Mouse (Mus musculus): ENCODE measurements around the gene Mpc1. TPM values are rescaled to one million over a fixed set of nuclear protein-coding genes. Genes with fewer than 3 reads are reported as not detected.

Mpc1 gene
- polyA plus RNA-seq, 1 experiment from 2014 or later = 297 TPM

DNA sequence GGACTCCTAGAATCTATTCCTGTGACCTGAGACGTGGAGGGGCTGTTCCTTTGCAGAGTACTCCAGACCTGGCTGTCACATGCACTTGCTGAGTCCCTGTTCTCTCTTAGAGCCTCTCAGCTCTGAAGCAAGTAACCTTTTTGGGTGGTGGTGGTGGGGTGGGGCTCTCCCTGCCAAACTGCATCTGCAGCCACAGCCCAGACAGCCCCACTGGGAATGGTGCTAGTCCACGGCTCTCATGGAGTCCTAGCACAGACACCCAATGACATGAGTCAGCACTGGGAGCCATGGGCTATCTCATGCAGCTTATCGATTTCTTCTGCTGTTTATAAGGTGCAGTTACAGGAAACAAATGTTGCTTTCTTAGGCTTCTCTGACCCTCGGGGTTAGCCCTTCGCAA, 15.0 kb downstream of the Mpc1 start:
- Histone ChIP-seq H3K4me1 (replicated peaks; ENCODE audit: control insufficient read depth, insufficient read depth, low read length) (no peaks in the 10 kb centered on the region), H3K9me3 (ENCODE audit: control insufficient read depth) (no peaks in the 10 kb centered on the region), H3K9ac (ENCODE audit: low read depth, low read length) (no peak overlapping the region), H3K27ac (ENCODE audit: low read depth, low read length) (no peak overlapping the region), H3K27me3 (replicated peaks; ENCODE audit: control insufficient read depth, insufficient read depth, low read length) (no peaks in the 10 kb centered on the region), H3K4me2 (replicated peaks; ENCODE audit: low read depth) (no peak overlapping the region), H3K4me3 (ENCODE audit: low read depth, low read length) (no peak overlapping the region), H3K36me3 (ENCODE audit: control insufficient read depth, insufficient read depth) (peaks cover 16% of the 10 kb centered on the region; the same call in 1 of the 2 replicates)
- no peak for TF ChIP-seq CTCF (IDR thresholded peaks at IDR 0.05; ENCODE audit: low read depth)
- no peak for ATAC-seq
- 80% methylated on average over 5 of the region's 5 CpGs for WGBS

DNA sequence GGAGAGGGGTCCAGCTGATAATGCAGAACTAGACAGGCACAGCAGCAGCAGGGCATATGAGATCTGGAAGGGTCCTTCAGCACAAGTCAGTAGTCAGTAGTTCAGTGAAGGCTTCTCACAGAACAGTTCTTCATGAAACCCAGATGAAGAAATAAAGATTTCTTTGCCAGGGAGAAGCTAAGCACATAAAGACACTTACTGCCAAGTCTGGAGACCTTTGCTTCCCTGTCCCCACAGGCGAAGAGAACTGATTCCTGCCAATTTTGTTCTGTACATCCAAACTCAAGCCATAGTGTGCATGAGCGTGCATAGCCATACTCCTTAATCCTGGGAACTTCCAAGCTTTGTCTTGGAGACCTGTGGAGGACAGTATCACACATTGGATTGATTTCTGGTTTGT, 15.6 kb downstream of the Mpc1 start:
- no peaks in the 10 kb centered on the region for H3K9me3 ChIP-seq (ENCODE audit: control insufficient read depth)
- no peaks in the 10 kb centered on the region for H3K27me3 ChIP-seq (replicated peaks; ENCODE audit: control insufficient read depth, insufficient read depth, low read length)
- WGBS = 89% methylated on average over 2 of the region's 2 CpGs

DNA sequence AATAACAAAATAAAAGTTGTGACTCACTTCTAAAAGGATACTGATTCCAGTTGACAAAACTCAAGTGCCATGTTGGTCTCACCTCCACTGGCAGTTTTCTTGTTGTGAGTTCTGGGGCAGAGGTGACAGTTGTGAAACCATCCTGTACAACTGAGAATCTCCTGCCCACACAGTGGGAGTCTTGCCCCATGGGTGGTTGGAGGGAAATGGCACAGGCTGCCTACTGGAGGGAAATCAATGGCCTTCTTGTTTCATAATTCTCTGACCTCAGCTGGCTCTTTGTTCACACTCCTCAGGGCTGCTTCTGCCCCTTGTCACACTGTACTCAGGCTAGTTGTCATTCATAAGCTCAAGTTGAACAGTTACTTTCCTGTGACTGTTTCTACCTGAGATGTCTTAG, 16.8 kb downstream of the Mpc1 start:
- Histone ChIP-seq H3K36me3 (ENCODE audit: control insufficient read depth, insufficient read depth) (peaks cover 11% of the 10 kb centered on the region; the same call in 1 of the 2 replicates), H3K4me3 (ENCODE audit: low read depth, low read length) (no peak overlapping the region), H3K4me2 (replicated peaks; ENCODE audit: low read depth) (no peak overlapping the region), H3K27me3 (replicated peaks; ENCODE audit: control insufficient read depth, insufficient read depth, low read length) (no peaks in the 10 kb centered on the region), H3K4me1 (replicated peaks; ENCODE audit: control insufficient read depth, insufficient read depth, low read length) (no peaks in the 10 kb centered on the region), H3K9me3 (ENCODE audit: control insufficient read depth) (no peaks in the 10 kb centered on the region), H3K27ac (ENCODE audit: low read depth, low read length) (no peak overlapping the region), H3K9ac (ENCODE audit: low read depth, low read length) (no peak overlapping the region)
- no peak for ATAC-seq
- no peak for TF ChIP-seq CTCF (IDR thresholded peaks at IDR 0.05; ENCODE audit: low read depth)

More for the DNA sequence above, 15.6 kb downstream of the Mpc1 start:
- H3K4me1 ChIP-seq (replicated peaks; ENCODE audit: control insufficient read depth, insufficient read depth, low read length) = no peaks in the 10 kb centered on the region
- no peak overlapping the region for H3K9ac ChIP-seq (ENCODE audit: low read depth, low read length)
- no peak overlapping the region for H3K4me2 ChIP-seq (replicated peaks; ENCODE audit: low read depth)
- H3K4me3 ChIP-seq (ENCODE audit: low read depth, low read length) = no peak overlapping the region
- ATAC-seq = no peak
- H3K36me3 ChIP-seq (ENCODE audit: control insufficient read depth, insufficient read depth) = peaks cover 16% of the 10 kb centered on the region; the same call in 1 of the 2 replicates
- TF ChIP-seq CTCF (IDR thresholded peaks at IDR 0.05; ENCODE audit: low read depth) = no peak
- no peak overlapping the region for H3K27ac ChIP-seq (ENCODE audit: low read depth, low read length)

GRCm38 (mm10) chr17:8301515-8301914, 18.8 kb downstream of the Mpc1 start:
- Histone ChIP-seq H3K4me2 (replicated peaks; ENCODE audit: low read depth) (no peak overlapping the region), H3K4me3 (ENCODE audit: low read depth, low read length) (no peak overlapping the region), H3K4me1 (replicated peaks; ENCODE audit: control insufficient read depth, insufficient read depth, low read length) (no peaks in the 10 kb centered on the region), H3K9ac (ENCODE audit: low read depth, low read length) (no peak overlapping the region), H3K9me3 (ENCODE audit: control insufficient read depth) (no peaks in the 10 kb centered on the region), H3K27me3 (replicated peaks; ENCODE audit: control insufficient read depth, insufficient read depth, low read length) (no peaks in the 10 kb centered on the region), H3K27ac (ENCODE audit: low read depth, low read length) (no peak overlapping the region), H3K36me3 (ENCODE audit: control insufficient read depth, insufficient read depth) (peaks cover 9% of the 10 kb centered on the region; the same call in 1 of the 2 replicates)
- 81% methylated on average over 4 of the region's 4 CpGs for WGBS
- no peak for ATAC-seq
- TF ChIP-seq CTCF (IDR thresholded peaks at IDR 0.05; ENCODE audit: low read depth) = peak; percentile 25; the same call in 1 of the 2 replicates

GRCm38 (mm10) chr17:8302772-8303438, 20.2 kb downstream of the Mpc1 start:
- ATAC-seq = no peak
- H3K4me3 ChIP-seq (ENCODE audit: low read depth, low read length) = no peak overlapping the region
- no peak overlapping the region for H3K9ac ChIP-seq (ENCODE audit: low read depth, low read length)
- H3K4me1 ChIP-seq (replicated peaks; ENCODE audit: control insufficient read depth, insufficient read depth, low read length) = no peaks in the 10 kb centered on the region
- peaks cover 6% of the 10 kb centered on the region; the same call in 1 of the 2 replicates for H3K36me3 ChIP-seq (ENCODE audit: control insufficient read depth, insufficient read depth)
- 65% methylated on average over 7 of the region's 7 CpGs for WGBS
- no peak overlapping the region for H3K4me2 ChIP-seq (replicated peaks; ENCODE audit: low read depth)
- no peak for TF ChIP-seq CTCF (IDR thresholded peaks at IDR 0.05; ENCODE audit: low read depth)
- no peaks in the 10 kb centered on the region for H3K27me3 ChIP-seq (replicated peaks; ENCODE audit: control insufficient read depth, insufficient read depth, low read length)
- no peak overlapping the region for H3K27ac ChIP-seq (ENCODE audit: low read depth, low read length)
- no peaks in the 10 kb centered on the region for H3K9me3 ChIP-seq (ENCODE audit: control insufficient read depth)

- Histone ChIP-seq H3K27ac (ENCODE audit: low read depth, low read length) (no peak overlapping the region), H3K4me3 (ENCODE audit: low read depth, low read length) (no peak overlapping the region), H3K36me3 (ENCODE audit: control insufficient read depth, insufficient read depth) (no peaks in the 10 kb centered on the region), H3K27me3 (replicated peaks; ENCODE audit: control insufficient read depth, insufficient read depth, low read length) (no peaks in the 10 kb centered on the region), H3K9ac (ENCODE audit: low read depth, low read length) (no peak overlapping the region), H3K4me2 (replicated peaks; ENCODE audit: low read depth) (no peak overlapping the region), H3K9me3 (ENCODE audit: control insufficient read depth) (no peaks in the 10 kb centered on the region), H3K4me1 (replicated peaks; ENCODE audit: control insufficient read depth, insufficient read depth, low read length) (no peaks in the 10 kb centered on the region)
- no peak for ATAC-seq
- 46% methylated on average over 5 of the region's 5 CpGs for WGBS
- no peak for TF ChIP-seq CTCF (IDR thresholded peaks at IDR 0.05; ENCODE audit: low read depth)
Observed at GRCm38 (mm10) chr17:8303671-8304070, 21.0 kb downstream of the Mpc1 start.

Data from intestine, postnatal 0 days (tissue).